Mouse (Mus musculus) kidney, postnatal 0 days (tissue): ENCODE data around the gene Tff3. TPM values are rescaled to one million over a fixed set of nuclear protein-coding genes. Genes with fewer than 3 reads are reported as not detected.

Source experiments
- ATAC-seq: fragments of 200-750 bp; cut with Nextera tagmentation; replicated peaks from 2 replicates; pipeline ENCODE4 v1.8.0; 2017; ENCODE audit warnings: low read depth, moderate number of reproducible peaks, moderate TSS enrichment, moderate library complexity; ENCODE audit not compliant: low FRiP score
- DNase-seq: peaks from one replicate; pipeline ENCODE4 v3.0.0-alpha.2; 2016; ENCODE audit warnings: low spot score
- H3K27ac ChIP-seq: fragments of 300-500 bp; sonication (generic); 2 replicates; pipeline ENCODE4 v1.5.1; 2014; ENCODE audit warnings: mild to moderate bottlenecking
- H3K27me3 ChIP-seq: fragments of 300-500 bp; sonication (generic); 2 replicates; pipeline ENCODE4 v1.6.1; 2014; ENCODE audit warnings: low read length, mixed read lengths; ENCODE audit not compliant: insufficient read depth
- H3K36me3 ChIP-seq: fragments of 300-500 bp; sonication (generic); 2 replicates; pipeline ENCODE4 v1.6.1; 2014; ENCODE audit warnings: low read length, mixed read lengths; ENCODE audit not compliant: insufficient read depth
- H3K4me1 ChIP-seq: fragments of 300-500 bp; sonication (generic); replicated peaks from 2 replicates; pipeline ENCODE4 v1.6.1; 2014; ENCODE audit warnings: antibody characterized with exemption, low read length, mixed read lengths; ENCODE audit not compliant: insufficient read depth
- H3K4me2 ChIP-seq: fragments of 300-500 bp; sonication (generic); 2 replicates; pipeline ENCODE4 v1.6.1; 2014; ENCODE audit warnings: mild to moderate bottlenecking, low read length, moderate library complexity, mixed read lengths
- H3K4me3 ChIP-seq: fragments of 300-500 bp; sonication (generic); replicated peaks from 2 replicates; pipeline ENCODE4 v1.5.1; 2014; ENCODE audit warnings: low read depth, low read length
- H3K9ac ChIP-seq: fragments of 300-500 bp; sonication (generic); 2 replicates; pipeline ENCODE4 v1.6.1; 2014; ENCODE audit warnings: low read depth, low read length
- H3K9me3 ChIP-seq: fragments of 300-500 bp; sonication (generic); replicated peaks from 2 replicates; pipeline ENCODE4 v1.6.1; 2016; ENCODE audit warnings: low read length, inconsistent platforms, mixed read lengths
- CTCF ChIP-seq: IDR thresholded peaks from 2 replicates; pipeline ENCODE4 v1.5.1; 2016; ENCODE audit warnings: antibody characterized with exemption, low read depth, mild to moderate bottlenecking, moderate library complexity
- WGBS: fragments of 180-500 bp; shearing (Covaris S2); extraction: QIAGEN DNeasy Blood & Tissue Kit; methylation state at CpG from one replicate; pipeline ENCODE4 v1.1.7; 2014; 5-methylcytosine and 5-hydroxymethylcytosine counted together
- polyA plus RNA-seq: library from polyadenylated mRNA; unstranded; fragments of >200 nt; fragmentation: Nextera tagmentation; extraction: Ambion mirVana; gene quantifications from 2 replicates; pipeline ENCODE4 v1.2.1, GENCODE M21; 2015

Gene Tff3
- polyA plus RNA-seq, 1 experiment from 2014 or later: 1.1 TPM

DNA sequence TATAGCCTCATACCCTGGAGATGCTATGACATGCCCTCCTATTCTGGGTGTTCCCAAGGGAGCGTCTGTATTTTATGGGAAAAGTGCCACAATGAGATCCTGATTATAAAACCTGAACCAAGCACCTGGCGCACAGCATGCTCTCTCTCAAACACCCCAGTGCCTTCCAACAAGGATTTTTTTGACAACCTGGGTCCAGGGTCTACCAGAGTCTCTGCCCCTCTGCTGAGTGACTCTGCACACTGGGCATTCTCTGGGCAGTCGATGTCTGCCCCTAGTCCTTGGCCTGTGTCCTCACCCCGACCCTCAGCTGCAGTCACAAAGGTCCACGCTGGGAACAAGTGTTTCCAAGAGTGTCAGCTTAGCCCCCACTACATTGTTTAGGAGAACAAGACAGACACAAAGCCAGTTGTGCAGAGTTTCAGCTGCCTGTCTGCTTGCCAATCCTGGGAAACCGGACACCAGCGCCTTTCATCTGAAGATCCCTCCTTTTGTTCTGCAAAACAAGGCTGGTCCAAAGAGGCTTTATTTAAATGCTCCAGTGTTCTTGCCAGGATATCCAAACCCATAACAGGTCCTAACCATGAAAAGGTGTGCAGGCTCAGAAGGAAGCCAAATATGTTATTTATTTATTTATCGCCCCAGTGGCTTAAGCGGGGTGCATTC lies 16.1 kb downstream of the Tff3 start:
- Histone ChIP-seq H3K9me3 (no peaks in the 10 kb centered on the region), H3K4me2 (no peak overlapping the region), H3K9ac (no peak overlapping the region), H3K4me1 (no peaks in the 10 kb centered on the region), H3K27me3 (no peaks in the 10 kb centered on the region), H3K36me3 (no peaks in the 10 kb centered on the region), H3K27ac (no peak overlapping the region), H3K4me3 (no peak overlapping the region)
- ATAC-seq (no peak), DNase-seq (no peak)
- TF ChIP-seq CTCF: no peak
- WGBS: 52% methylated on average over 9 of the region's 9 CpGs

DNA sequence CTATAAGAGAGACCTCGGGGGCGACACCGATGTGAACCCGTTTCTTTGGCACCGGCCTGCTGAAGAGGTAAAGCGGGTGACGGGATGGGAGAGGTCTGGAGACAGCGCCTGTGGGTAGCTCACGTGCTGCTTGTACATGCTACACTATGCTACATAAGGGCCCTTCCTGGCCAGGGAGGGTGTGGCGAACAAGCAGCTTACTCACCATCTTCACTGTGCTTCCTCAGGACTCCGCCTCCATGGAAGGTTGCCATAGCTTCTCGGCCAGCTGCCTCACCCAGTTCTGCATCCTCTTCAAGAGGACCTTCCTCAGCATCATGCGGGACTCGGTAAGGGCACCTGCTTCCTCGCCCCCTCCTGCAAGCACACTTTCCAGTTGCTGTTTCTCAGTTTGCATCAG lies 21.1 kb downstream of the Tff3 start:
- Histone ChIP-seq H3K9me3 (no peaks in the 10 kb centered on the region), H3K36me3 (no peaks in the 10 kb centered on the region), H3K9ac (no peak overlapping the region), H3K27me3 (no peaks in the 10 kb centered on the region), H3K27ac (no peak overlapping the region), H3K4me1 (no peaks in the 10 kb centered on the region), H3K4me2 (no peak overlapping the region), H3K4me3 (no peak overlapping the region)
- WGBS: 91% methylated on average over 15 of the region's 15 CpGs
- no peak for TF ChIP-seq CTCF
- DNase-seq (no peak), ATAC-seq (no peak)

DNA sequence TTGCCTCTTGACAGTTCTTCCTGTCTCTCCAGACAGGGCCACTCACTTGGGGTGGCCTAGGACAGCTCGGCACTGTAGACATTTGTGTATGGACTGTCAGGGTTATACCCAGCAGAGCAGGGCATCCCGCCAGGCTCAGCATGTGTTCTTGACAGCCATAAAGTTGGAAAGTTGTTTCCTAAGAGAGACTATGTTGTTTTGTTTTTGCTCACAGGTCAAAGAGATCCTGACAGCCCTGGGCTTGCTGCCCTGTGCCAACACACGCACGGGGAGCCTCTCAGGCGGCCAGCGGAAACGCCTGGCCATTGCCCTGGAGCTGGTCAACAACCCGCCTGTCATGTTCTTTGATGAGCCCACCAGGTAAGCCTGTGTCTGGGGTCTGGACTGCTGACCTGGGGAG lies 25.6 kb downstream of the Tff3 start:
- DNase-seq (no peak), ATAC-seq (no peak)
- 71% methylated on average over 8 of the region's 8 CpGs for WGBS
- Histone ChIP-seq H3K4me2 (no peak overlapping the region), H3K9me3 (no peaks in the 10 kb centered on the region), H3K36me3 (no peaks in the 10 kb centered on the region), H3K27me3 (no peaks in the 10 kb centered on the region), H3K9ac (no peak overlapping the region), H3K27ac (no peak overlapping the region), H3K4me3 (no peak overlapping the region), H3K4me1 (no peaks in the 10 kb centered on the region)
- TF ChIP-seq CTCF: no peak

DNA sequence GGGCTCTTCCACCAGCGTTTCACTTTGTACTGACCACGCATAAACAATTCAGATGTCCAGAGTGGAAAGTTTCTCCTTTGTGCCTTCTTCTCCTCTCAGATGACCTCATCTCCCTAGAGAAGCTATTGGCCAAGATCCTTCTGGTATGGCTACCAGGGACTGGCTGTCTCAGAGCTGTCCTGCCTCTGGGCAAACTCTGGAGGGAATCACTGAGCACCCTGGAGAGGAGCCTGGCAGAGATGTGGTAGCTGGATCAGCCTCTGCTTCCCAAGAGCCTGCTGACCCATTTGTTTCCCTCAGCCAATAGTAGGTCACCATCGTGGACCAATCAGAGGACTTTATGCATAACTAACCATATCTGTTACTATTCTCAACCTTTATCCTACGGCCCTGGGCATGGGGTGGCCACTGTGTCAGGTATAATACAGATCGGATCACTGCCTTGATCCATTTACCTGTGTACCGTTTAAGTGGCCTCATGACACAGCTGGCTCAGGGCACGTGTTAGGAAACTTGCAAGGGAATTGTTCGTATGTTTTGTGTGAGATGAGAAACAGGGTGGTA lies 26.4 kb downstream of the Tff3 start:
- ATAC-seq (no peak), DNase-seq (no peak)
- Histone ChIP-seq H3K27me3 (no peaks in the 10 kb centered on the region), H3K4me1 (no peaks in the 10 kb centered on the region), H3K9ac (no peak overlapping the region), H3K36me3 (no peaks in the 10 kb centered on the region), H3K4me3 (no peak overlapping the region), H3K4me2 (no peak overlapping the region), H3K27ac (no peak overlapping the region), H3K9me3 (no peaks in the 10 kb centered on the region)
- no peak for TF ChIP-seq CTCF
- 80% methylated on average over 8 of the region's 8 CpGs for WGBS

DNA sequence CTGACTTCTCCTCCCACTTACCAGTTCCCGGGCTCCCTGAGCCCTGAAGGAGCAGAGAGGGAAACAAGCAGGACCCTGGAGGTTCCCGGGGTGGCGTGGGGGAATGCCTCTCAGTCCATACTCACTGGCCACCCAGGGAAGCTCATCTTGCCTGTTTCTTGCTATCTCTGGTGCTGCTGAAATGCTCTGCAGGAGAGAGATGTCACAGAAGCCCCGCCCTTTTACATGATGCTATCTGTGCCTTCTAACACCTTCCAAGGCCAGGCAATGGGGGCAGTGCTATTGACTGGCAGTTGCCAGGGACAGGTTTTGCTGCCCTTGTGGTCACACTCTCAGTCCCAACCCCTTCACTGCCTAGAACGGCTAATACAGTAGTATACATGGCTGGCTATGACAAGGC lies 30.7 kb downstream of the Tff3 start:
- DNase-seq (no peak), ATAC-seq (no peak)
- H3K27ac ChIP-seq: no peak overlapping the region
- no peaks in the 10 kb centered on the region for H3K4me1 ChIP-seq
- 52% methylated on average over 5 of the region's 5 CpGs for whole genome bisulfite sequencing
- no peak for TF ChIP-seq CTCF
- no peak overlapping the region for H3K9ac ChIP-seq
- no peak overlapping the region for H3K4me2 ChIP-seq
- no peaks in the 10 kb centered on the region for H3K27me3 ChIP-seq
- no peak overlapping the region for H3K4me3 ChIP-seq
- H3K9me3 ChIP-seq: no peaks in the 10 kb centered on the region
- no peaks in the 10 kb centered on the region for H3K36me3 ChIP-seq

DNA sequence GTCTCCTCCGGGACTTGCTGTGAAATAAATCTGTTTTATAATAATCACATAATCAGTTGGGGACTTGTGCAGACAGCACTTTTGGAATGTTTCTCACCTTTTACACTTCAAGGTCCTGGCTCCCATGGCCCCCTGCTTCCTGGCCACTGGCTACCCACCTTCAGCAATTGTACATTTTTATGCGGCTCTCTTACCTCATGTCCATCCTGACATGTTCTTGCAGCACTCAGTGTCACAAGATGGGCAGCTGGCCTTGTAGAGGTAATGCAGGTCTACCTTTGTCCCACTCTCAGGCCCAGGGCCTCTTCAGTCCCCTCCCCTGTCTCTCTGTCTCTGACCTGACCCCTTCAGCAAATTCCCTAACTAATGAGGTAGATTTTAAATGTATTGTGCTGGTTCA lies 32.6 kb downstream of the Tff3 start:
- WGBS: 97% methylated on average over 2 of the region's 2 CpGs
- no peak overlapping the region for H3K4me3 ChIP-seq
- no peak overlapping the region for H3K27ac ChIP-seq
- no peaks in the 10 kb centered on the region for H3K9me3 ChIP-seq
- no peaks in the 10 kb centered on the region for H3K27me3 ChIP-seq
- TF ChIP-seq CTCF: no peak
- DNase-seq (no peak), ATAC-seq (no peak)
- no peak overlapping the region for H3K4me2 ChIP-seq
- no peaks in the 10 kb centered on the region for H3K36me3 ChIP-seq
- no peaks in the 10 kb centered on the region for H3K4me1 ChIP-seq
- H3K9ac ChIP-seq: no peak overlapping the region

DNA sequence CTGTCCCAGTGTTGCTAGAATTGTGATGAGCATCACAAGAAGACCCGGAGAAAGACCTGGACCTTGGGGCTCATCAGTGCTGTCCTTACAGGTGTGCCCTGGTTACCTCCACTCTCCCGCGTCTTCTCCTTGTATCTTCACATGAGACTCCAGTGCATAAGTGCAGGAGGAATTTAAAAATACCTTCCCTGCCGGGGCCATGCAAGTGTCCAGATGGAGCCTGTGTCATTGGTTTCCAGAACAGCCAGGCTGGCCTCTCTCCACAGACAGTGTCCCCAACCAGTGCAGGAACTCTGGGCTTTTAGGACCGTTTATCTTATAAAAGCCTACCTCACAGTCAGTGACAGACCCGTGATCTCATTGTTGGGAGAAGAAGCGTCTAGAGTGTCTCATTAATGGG lies 33.9 kb downstream of the Tff3 start:
- ATAC-seq (no peak), DNase-seq (no peak)
- 81% methylated on average over 7 of the region's 7 CpGs for WGBS
- Histone ChIP-seq H3K4me3 (no peak overlapping the region), H3K36me3 (no peaks in the 10 kb centered on the region), H3K9ac (no peak overlapping the region), H3K27me3 (no peaks in the 10 kb centered on the region), H3K27ac (no peak overlapping the region), H3K4me1 (no peaks in the 10 kb centered on the region), H3K4me2 (no peak overlapping the region), H3K9me3 (no peaks in the 10 kb centered on the region)
- TF ChIP-seq CTCF: no peak
